Mouse (Mus musculus) layer of hippocampus, adult 9-11 months (tissue): ENCODE measurements around the gene Cavin1.

Experiments used
- DNase-seq: peaks from one replicate; pipeline ENCODE4 v3.0.0; 2022

The Cavin1 gene

GRCm38 (mm10) chr11:100980438-100980837 lies 9.8 kb upstream of the Cavin1 start:
- DNase-seq = no peak

GRCm38 (mm10) chr11:100979887-100980286 lies 9.2 kb upstream of the Cavin1 start:
- DNase-seq = no peak

- DNase-seq = no peak
Observed at GRCm38 (mm10) chr11:100975241-100975640, 4.6 kb upstream of the Cavin1 start.

- no peak for DNase-seq
Observed at GRCm38 (mm10) chr11:100974381-100974970, 3.8 kb upstream of the Cavin1 start.

- DNase-seq = no peak
Observed at GRCm38 (mm10) chr11:100973245-100973644, 2.6 kb upstream of the Cavin1 start.

- no peak for DNase-seq
Observed at GRCm38 (mm10) chr11:100971455-100971854, 768 bp upstream of the Cavin1 start.

- DNase-seq = no peak
Observed at GRCm38 (mm10) chr11:100969744-100970556, 737 bp downstream of the Cavin1 start.

GRCm38 (mm10) chr11:100969189-100969743 lies 1.4 kb downstream of the Cavin1 start:
- DNase-seq = no peak

- DNase-seq = no peak
Observed at GRCm38 (mm10) chr11:100968501-100968900, 2.2 kb downstream of the Cavin1 start.

- DNase-seq = no peak
Observed at GRCm38 (mm10) chr11:100967881-100968420, 2.7 kb downstream of the Cavin1 start.

GRCm38 (mm10) chr11:100967376-100967775 lies 3.3 kb downstream of the Cavin1 start:
- DNase-seq = no peak

- no peak for DNase-seq
Observed at GRCm38 (mm10) chr11:100965760-100966159, 4.9 kb downstream of the Cavin1 start.

GRCm38 (mm10) chr11:100964901-100965542 lies 5.7 kb downstream of the Cavin1 start:
- no peak for DNase-seq

- no peak for DNase-seq
Observed at GRCm38 (mm10) chr11:100964180-100964579, 6.5 kb downstream of the Cavin1 start.

- DNase-seq = no peak
Observed at GRCm38 (mm10) chr11:100963647-100964046, 7.0 kb downstream of the Cavin1 start.

GRCm38 (mm10) chr11:100962371-100962911 lies 8.2 kb downstream of the Cavin1 start:
- DNase-seq = no peak

GRCm38 (mm10) chr11:100960540-100960939 lies 10.1 kb downstream of the Cavin1 start:
- DNase-seq = peak; percentile 28

GRCm38 (mm10) chr11:100959826-100960225 lies 10.9 kb downstream of the Cavin1 start:
- DNase-seq = no peak

GRCm38 (mm10) chr11:100959464-100959810 lies 11.2 kb downstream of the Cavin1 start:
- no peak for DNase-seq

GRCm38 (mm10) chr11:100958613-100959463 lies 11.8 kb downstream of the Cavin1 start:
- no peak for DNase-seq

- no peak for DNase-seq
Observed at GRCm38 (mm10) chr11:100957915-100958469, 12.7 kb downstream of the Cavin1 start.

GRCm38 (mm10) chr11:100957244-100957643 lies 13.4 kb downstream of the Cavin1 start:
- peak; percentile 72 for DNase-seq
